Mouse (Mus musculus): Measurements from ENCODE around the gene Anapc2. TPM values are rescaled to one million over a fixed set of nuclear protein-coding genes. Genes with fewer than 3 reads are reported as not detected.

Gene Anapc2
- polyA plus RNA-seq (2014; fragmentation: Illumina TruSeq; extraction: RNeasy Lipid Tissue Mini Kit (QIAGEN cat#74804); ENCODE audit: low read depth, low replicate concordance) = 3.3 TPM

GRCm38 (mm10) chr2:25271827-25272511, at the start of gene Anapc2, which contains the start of gene Ssna1:
Anapc2 (plus strand) TSS chr2:25272478.
Ssna1 (minus strand) TSS chr2:25272438.

DNA sequence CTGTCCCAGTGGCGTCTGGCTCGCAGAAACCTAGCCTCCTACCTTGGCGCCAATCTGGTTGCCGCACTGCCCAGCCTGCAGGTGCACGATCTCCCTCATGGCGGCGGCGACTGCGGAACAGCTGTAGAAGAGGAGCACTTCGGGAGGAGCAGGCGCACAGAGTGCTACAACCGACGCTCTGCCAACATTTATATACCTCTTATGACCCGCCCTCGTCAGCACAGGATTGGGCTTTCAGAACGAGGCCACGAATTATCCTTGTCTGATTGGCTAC, 47.8 kb upstream of the Anapc2 start, which contains the start of gene Tubb4b:
TSS of gene Tubb4b (minus strand) at position 211 of the 274 bp plus-strand sequence.

DNA sequence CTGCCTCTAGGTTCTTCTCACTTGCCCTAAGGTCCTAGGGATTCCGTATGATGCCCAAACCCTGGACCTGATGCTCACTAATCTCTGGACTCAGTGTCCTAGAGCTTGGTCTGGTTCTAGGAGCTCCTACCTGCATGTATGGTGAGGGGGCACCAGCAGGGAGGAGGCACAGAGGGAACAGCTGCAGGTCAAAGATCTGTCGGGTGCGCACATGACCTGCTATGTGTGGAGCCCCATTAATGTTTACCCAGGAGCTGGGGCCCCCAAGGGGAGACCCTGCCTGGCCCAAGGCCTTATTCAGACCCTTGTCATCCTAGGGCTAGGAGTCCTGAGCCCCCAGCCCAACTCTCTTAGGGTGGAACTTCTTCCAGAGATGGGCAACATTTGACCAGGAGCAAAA, 38.2 kb upstream of the Anapc2 start, which contains the start of gene Slc34a3:
TSS of gene Slc34a3 (minus strand) at position 315 of the 400 bp plus-strand sequence.

GRCm38 (mm10) chr2:25236614-25237013, 35.7 kb upstream of the Anapc2 start, which contains the start of gene Rnf224:
Rnf224 (minus strand) TSS chr2:25236787.

GRCm38 (mm10) chr2:25242101-25242506, 30.2 kb upstream of the Anapc2 start, which contains the start of the genes Rnf208 and Cysrt1:
Rnf208 (plus strand) TSS chr2:25242255.
Cysrt1 (minus strand) TSS chr2:25242452.

DNA sequence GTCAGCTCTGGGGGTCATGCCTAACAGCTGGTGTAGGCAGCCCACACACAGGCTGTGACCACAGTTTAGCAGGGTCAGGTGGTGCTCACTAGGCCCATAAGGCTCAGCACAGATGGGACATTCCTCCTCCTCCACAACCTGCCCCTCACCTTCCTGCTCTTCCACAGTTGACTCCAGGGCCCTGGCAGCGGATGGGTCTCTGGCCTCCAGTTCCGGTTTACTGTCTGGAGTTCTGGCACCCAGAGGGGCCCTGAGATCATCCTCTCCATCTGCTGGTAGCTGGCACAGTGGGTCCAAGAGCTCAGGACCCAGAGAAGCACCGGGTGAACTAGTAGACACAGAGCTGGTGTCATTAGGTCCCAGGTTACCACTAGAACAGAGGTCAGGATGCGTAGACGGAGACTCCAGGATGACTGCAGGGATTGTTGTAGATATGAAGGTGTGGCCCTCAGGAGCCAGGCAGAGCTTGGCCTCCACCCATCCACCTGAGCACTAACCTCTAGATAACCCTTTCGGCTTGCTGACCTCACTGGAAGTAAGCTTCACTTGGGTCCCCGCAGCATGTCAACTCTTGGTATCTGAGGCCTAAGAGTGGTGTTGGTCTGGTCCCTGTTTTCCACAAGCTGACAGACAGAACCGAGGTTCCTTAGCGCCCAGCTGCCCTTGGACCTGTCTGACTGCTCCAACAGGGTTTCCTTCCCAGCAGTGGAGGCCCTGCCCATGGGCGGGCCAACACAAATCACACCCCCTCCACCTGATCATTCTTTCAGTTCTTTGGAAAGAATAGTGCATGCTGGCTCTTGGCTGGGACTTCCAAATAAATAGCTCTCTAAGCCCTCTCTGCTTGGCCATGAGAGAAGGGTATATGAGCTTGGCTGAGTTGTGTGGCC, 25.9 kb upstream of the Anapc2 start, which contains the start of gene AL732309.1:
TSS of gene AL732309.1 (minus strand) at position 681 of the 890 bp plus-strand sequence.

GRCm38 (mm10) chr2:25255284-25255779, 16.9 kb upstream of the Anapc2 start, which contains the start of gene Tmem203:
Tmem203 (plus strand) TSS chr2:25255439.

DNA sequence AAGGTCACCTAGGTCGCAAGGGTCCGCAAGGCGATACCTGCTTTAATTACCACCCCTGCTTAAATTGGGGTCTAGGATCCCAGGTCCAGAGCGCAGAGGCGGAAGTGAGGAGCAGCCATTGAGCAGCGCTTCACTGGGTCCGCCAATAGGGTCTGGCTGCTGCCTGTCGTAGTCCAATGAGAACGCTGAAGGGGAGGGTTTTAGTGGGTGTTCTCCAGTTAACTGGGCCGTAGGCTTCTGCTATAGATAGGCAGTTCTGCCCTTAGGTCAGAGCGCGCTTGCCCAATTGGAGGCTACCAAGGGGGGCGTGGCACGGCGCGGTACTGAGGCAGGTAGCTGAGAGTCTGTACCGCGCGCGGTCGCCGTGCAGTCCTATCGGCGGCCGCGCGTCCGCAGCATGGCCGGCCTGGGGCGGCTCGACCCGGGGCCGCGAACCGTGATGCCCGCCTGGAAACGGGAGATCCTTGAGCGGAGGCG, 9.9 kb upstream of the Anapc2 start, which contains the start of gene Tprn:
TSS of gene Tprn (plus strand) at position 328 of the 477 bp plus-strand sequence.

DNA sequence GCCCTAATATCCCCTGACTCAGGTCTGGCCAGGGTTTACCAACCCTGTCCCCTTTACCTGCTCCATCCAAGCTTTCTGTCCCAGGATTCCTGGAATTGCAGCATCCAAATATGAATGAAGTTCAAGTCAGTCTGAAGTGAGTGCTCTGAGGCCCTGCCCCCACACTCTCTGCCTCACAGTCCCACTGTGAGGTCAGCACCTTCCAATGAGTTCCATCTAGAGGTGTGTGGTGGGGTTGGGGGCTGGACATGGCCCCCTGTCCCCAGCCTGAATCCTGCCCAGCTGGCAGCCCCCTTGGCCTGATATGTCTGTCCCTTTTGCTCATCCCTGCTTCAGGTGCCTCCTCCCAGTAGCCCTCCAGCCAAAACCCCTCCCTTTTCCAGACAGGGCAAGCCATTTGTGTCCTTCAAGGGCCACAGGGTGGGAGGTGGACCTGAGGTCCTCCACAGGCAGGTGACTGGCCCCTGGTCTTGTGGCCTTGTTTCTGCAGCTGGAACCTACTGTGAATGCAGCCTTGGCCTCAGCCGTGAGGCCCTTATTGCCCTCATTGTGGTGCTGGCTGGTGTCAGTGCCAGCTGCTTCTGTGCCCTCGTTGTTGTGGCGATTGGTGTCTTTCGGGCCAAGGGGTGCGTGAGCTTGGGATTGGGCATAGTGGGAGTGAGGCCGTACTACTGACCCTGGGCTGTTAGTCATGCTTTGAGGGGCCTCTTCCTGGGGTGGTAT, 15.8 kb downstream of the Anapc2 start, which contains the start of gene Tmem210:
TSS of gene Tmem210 (plus strand) at position 219 of the 723 bp plus-strand sequence.

DNA sequence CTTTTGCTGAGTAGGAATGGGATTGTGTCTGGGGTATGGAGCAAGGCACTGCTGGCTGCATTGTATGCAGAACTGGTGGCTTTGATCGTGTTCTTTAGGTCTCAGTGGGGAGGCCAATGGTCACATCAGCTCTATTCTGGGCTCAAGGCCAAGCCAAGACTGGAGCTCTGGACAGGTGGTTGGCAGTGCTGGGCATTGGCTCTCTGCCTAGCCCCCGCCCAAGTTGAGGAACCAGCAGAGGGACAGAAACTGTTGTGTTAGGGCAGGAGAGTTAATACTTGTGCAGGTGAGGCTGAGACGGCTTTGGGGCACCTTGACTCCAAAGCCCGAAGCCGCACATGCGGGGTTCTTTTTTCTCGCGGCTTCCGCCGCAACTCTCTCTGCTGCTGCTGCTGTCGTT, 17.4 kb downstream of the Anapc2 start, which contains the start of gene Lrrc26:
TSS of gene Lrrc26 (plus strand) at position 265 of the 400 bp plus-strand sequence.

GRCm38 (mm10) chr2:25318971-25319773, 46.9 kb downstream of the Anapc2 start, which contains the start of gene Grin1:
Grin1 (minus strand) TSS chr2:25319187.

GRCm38 (mm10) chr2:25332286-25333160, 60.2 kb downstream of the Anapc2 start, which contains the start of gene Man1b1:
Man1b1 (plus strand) TSS chr2:25332338.

Other genes starting within 250 kb of the Anapc2 start
- 3.6 TPM for gene Nsmf, start 218.1 kb upstream of the Anapc2 start, polyA plus RNA-seq (2014; fragmentation: Illumina TruSeq; extraction: RNeasy Lipid Tissue Mini Kit (QIAGEN cat#74804); ENCODE audit: low read depth, low replicate concordance)
- 0.20 TPM for gene Entpd8, start 192.2 kb upstream of the Anapc2 start, polyA plus RNA-seq (2014; fragmentation: Illumina TruSeq; extraction: RNeasy Lipid Tissue Mini Kit (QIAGEN cat#74804); ENCODE audit: low read depth, low replicate concordance)
- gene Noxa1, start 177.3 kb upstream of the Anapc2 start, polyA plus RNA-seq (2014; fragmentation: Illumina TruSeq; extraction: RNeasy Lipid Tissue Mini Kit (QIAGEN cat#74804); ENCODE audit: low read depth, low replicate concordance) = not detected
- 1.2 TPM for gene Nrarp, start 91.7 kb upstream of the Anapc2 start, polyA plus RNA-seq (2014; fragmentation: Illumina TruSeq; extraction: RNeasy Lipid Tissue Mini Kit (QIAGEN cat#74804); ENCODE audit: low read depth, low replicate concordance)
- 0.17 TPM for gene Tor4a, start 75.6 kb upstream of the Anapc2 start, polyA plus RNA-seq (2014; fragmentation: Illumina TruSeq; extraction: RNeasy Lipid Tissue Mini Kit (QIAGEN cat#74804); ENCODE audit: low read depth, low replicate concordance)
- 4.2 TPM for gene Nelfb, start 61.0 kb upstream of the Anapc2 start, polyA plus RNA-seq (2014; fragmentation: Illumina TruSeq; extraction: RNeasy Lipid Tissue Mini Kit (QIAGEN cat#74804); ENCODE audit: low read depth, low replicate concordance)
- 21.6 TPM for gene Stpg3, start 57.8 kb upstream of the Anapc2 start, polyA plus RNA-seq (2014; fragmentation: Illumina TruSeq; extraction: RNeasy Lipid Tissue Mini Kit (QIAGEN cat#74804); ENCODE audit: low read depth, low replicate concordance)
- gene Fam166a, start 53.7 kb upstream of the Anapc2 start, polyA plus RNA-seq (2014; fragmentation: Illumina TruSeq; extraction: RNeasy Lipid Tissue Mini Kit (QIAGEN cat#74804); ENCODE audit: low read depth, low replicate concordance) = 145 TPM
- gene Tubb4b, start 47.8 kb upstream of the Anapc2 start, polyA plus RNA-seq (2014; fragmentation: Illumina TruSeq; extraction: RNeasy Lipid Tissue Mini Kit (QIAGEN cat#74804); ENCODE audit: low read depth, low replicate concordance) = 327 TPM
- not detected for gene Slc34a3, start 38.1 kb upstream of the Anapc2 start, polyA plus RNA-seq (2014; fragmentation: Illumina TruSeq; extraction: RNeasy Lipid Tissue Mini Kit (QIAGEN cat#74804); ENCODE audit: low read depth, low replicate concordance)
- not detected for gene Rnf224, start 35.7 kb upstream of the Anapc2 start, polyA plus RNA-seq (2014; fragmentation: Illumina TruSeq; extraction: RNeasy Lipid Tissue Mini Kit (QIAGEN cat#74804); ENCODE audit: low read depth, low replicate concordance)
- gene Rnf208, start 30.2 kb upstream of the Anapc2 start, polyA plus RNA-seq (2014; fragmentation: Illumina TruSeq; extraction: RNeasy Lipid Tissue Mini Kit (QIAGEN cat#74804); ENCODE audit: low read depth, low replicate concordance) = not detected
- not detected for gene Cysrt1, start 30.0 kb upstream of the Anapc2 start, polyA plus RNA-seq (2014; fragmentation: Illumina TruSeq; extraction: RNeasy Lipid Tissue Mini Kit (QIAGEN cat#74804); ENCODE audit: low read depth, low replicate concordance)
- gene AL732309.1, start 25.6 kb upstream of the Anapc2 start, polyA plus RNA-seq (2014; fragmentation: Illumina TruSeq; extraction: RNeasy Lipid Tissue Mini Kit (QIAGEN cat#74804); ENCODE audit: low read depth, low replicate concordance) = 1.1 TPM
- gene Tmem203, start 17.0 kb upstream of the Anapc2 start, polyA plus RNA-seq (2014; fragmentation: Illumina TruSeq; extraction: RNeasy Lipid Tissue Mini Kit (QIAGEN cat#74804); ENCODE audit: low read depth, low replicate concordance) = 0.80 TPM
- 24.4 TPM for gene Tprn, start 9.9 kb upstream of the Anapc2 start, polyA plus RNA-seq (2014; fragmentation: Illumina TruSeq; extraction: RNeasy Lipid Tissue Mini Kit (QIAGEN cat#74804); ENCODE audit: low read depth, low replicate concordance)
- 4.1 TPM for gene Ssna1, start within 50 bp of the Anapc2 start, polyA plus RNA-seq (2014; fragmentation: Illumina TruSeq; extraction: RNeasy Lipid Tissue Mini Kit (QIAGEN cat#74804); ENCODE audit: low read depth, low replicate concordance)
- gene Tmem210, start 15.7 kb downstream of the Anapc2 start, polyA plus RNA-seq (2014; fragmentation: Illumina TruSeq; extraction: RNeasy Lipid Tissue Mini Kit (QIAGEN cat#74804); ENCODE audit: low read depth, low replicate concordance) = not detected
- not detected for gene Lrrc26, start 17.4 kb downstream of the Anapc2 start, polyA plus RNA-seq (2014; fragmentation: Illumina TruSeq; extraction: RNeasy Lipid Tissue Mini Kit (QIAGEN cat#74804); ENCODE audit: low read depth, low replicate concordance)
- gene Grin1, start 46.7 kb downstream of the Anapc2 start, polyA plus RNA-seq (2014; fragmentation: Illumina TruSeq; extraction: RNeasy Lipid Tissue Mini Kit (QIAGEN cat#74804); ENCODE audit: low read depth, low replicate concordance) = not detected
- gene Man1b1, start 59.9 kb downstream of the Anapc2 start, polyA plus RNA-seq (2014; fragmentation: Illumina TruSeq; extraction: RNeasy Lipid Tissue Mini Kit (QIAGEN cat#74804); ENCODE audit: low read depth, low replicate concordance) = 21.6 TPM
- 0.50 TPM for gene Dpp7, start 83.9 kb downstream of the Anapc2 start, polyA plus RNA-seq (2014; fragmentation: Illumina TruSeq; extraction: RNeasy Lipid Tissue Mini Kit (QIAGEN cat#74804); ENCODE audit: low read depth, low replicate concordance)
- 0.10 TPM for gene Uap1l1, start 93.2 kb downstream of the Anapc2 start, polyA plus RNA-seq (2014; fragmentation: Illumina TruSeq; extraction: RNeasy Lipid Tissue Mini Kit (QIAGEN cat#74804); ENCODE audit: low read depth, low replicate concordance)
- 0.06 TPM for gene Sapcd2, start 99.8 kb downstream of the Anapc2 start, polyA plus RNA-seq (2014; fragmentation: Illumina TruSeq; extraction: RNeasy Lipid Tissue Mini Kit (QIAGEN cat#74804); ENCODE audit: low read depth, low replicate concordance)
- gene Entpd2, start 123.4 kb downstream of the Anapc2 start, polyA plus RNA-seq (2014; fragmentation: Illumina TruSeq; extraction: RNeasy Lipid Tissue Mini Kit (QIAGEN cat#74804); ENCODE audit: low read depth, low replicate concordance) = 0.10 TPM
- 0.70 TPM for gene Npdc1, start 126.9 kb downstream of the Anapc2 start, polyA plus RNA-seq (2014; fragmentation: Illumina TruSeq; extraction: RNeasy Lipid Tissue Mini Kit (QIAGEN cat#74804); ENCODE audit: low read depth, low replicate concordance)
- not detected for gene Fut7, start 150.8 kb downstream of the Anapc2 start, polyA plus RNA-seq (2014; fragmentation: Illumina TruSeq; extraction: RNeasy Lipid Tissue Mini Kit (QIAGEN cat#74804); ENCODE audit: low read depth, low replicate concordance)
- gene Abca2, start 156.2 kb downstream of the Anapc2 start, polyA plus RNA-seq (2014; fragmentation: Illumina TruSeq; extraction: RNeasy Lipid Tissue Mini Kit (QIAGEN cat#74804); ENCODE audit: low read depth, low replicate concordance) = 0.34 TPM
- gene Clic3, start 184.4 kb downstream of the Anapc2 start, polyA plus RNA-seq (2014; fragmentation: Illumina TruSeq; extraction: RNeasy Lipid Tissue Mini Kit (QIAGEN cat#74804); ENCODE audit: low read depth, low replicate concordance) = not detected
- gene Paxx, start 188.6 kb downstream of the Anapc2 start, polyA plus RNA-seq (2014; fragmentation: Illumina TruSeq; extraction: RNeasy Lipid Tissue Mini Kit (QIAGEN cat#74804); ENCODE audit: low read depth, low replicate concordance) = 2.9 TPM
- 27.8 TPM for gene Ptgds, start 197.6 kb downstream of the Anapc2 start, polyA plus RNA-seq (2014; fragmentation: Illumina TruSeq; extraction: RNeasy Lipid Tissue Mini Kit (QIAGEN cat#74804); ENCODE audit: low read depth, low replicate concordance)
- gene Lcn12, start 221.4 kb downstream of the Anapc2 start, polyA plus RNA-seq (2014; fragmentation: Illumina TruSeq; extraction: RNeasy Lipid Tissue Mini Kit (QIAGEN cat#74804); ENCODE audit: low read depth, low replicate concordance) = not detected
- 6.6 TPM for gene Fbxw5, start 228.3 kb downstream of the Anapc2 start, polyA plus RNA-seq (2014; fragmentation: Illumina TruSeq; extraction: RNeasy Lipid Tissue Mini Kit (QIAGEN cat#74804); ENCODE audit: low read depth, low replicate concordance)
- gene C8g, start 229.2 kb downstream of the Anapc2 start, polyA plus RNA-seq (2014; fragmentation: Illumina TruSeq; extraction: RNeasy Lipid Tissue Mini Kit (QIAGEN cat#74804); ENCODE audit: low read depth, low replicate concordance) = 7.9 TPM

All from testis, adult 10 weeks (tissue).